Comparison of ENCODE assay signal across 9 mouse cellular contexts in genomic region chr4:149955631-149956030, GRCm38 (mm10). TPM values are rescaled to one million over a fixed set of nuclear protein-coding genes. Genes with fewer than 3 reads are reported as not detected.
A peak's percentile ranks its signal among the peaks of the same experiment; 100 is the strongest.
DNase-seq lines count a peak whose midpoint lies in the region; ATAC-seq and TF ChIP-seq lines count a peak whose summit lies in the region.
"Had no signal": no experiment of that assay in that cellular context is flagged by ENCODE, and none has a peak within 500 bp of the region (broad histone marks: within the 10 kb centered on the region; RNA-seq: fewer than 3 reads in every experiment).

No protein-coding gene starts in this region.

- no peak for DNase-seq in heart, postnatal 0 days (ENCODE audit: low spot score)
- DNase-seq in heart, adult 11 months = no peak
- DNase-seq in midbrain, embryonic 11.5 days (ENCODE audit: low spot score, missing footprints) = peak; percentile 92
- DNase-seq in right cerebral cortex, adult 18-20 months = no peak
- no peak for DNase-seq in cerebellum, adult 18-20 months

- H3K27ac ChIP-seq in heart, postnatal 0 days (ENCODE audit: low read depth) = no peak overlapping the region
- no peak overlapping the region for H3K27ac ChIP-seq in brown adipose tissue, adult 24 weeks (replicated peaks; ENCODE audit: low read depth, low read length)
- no peak overlapping the region for H3K27ac ChIP-seq in hindbrain, embryonic 12.5 days
- H3K27ac ChIP-seq in midbrain, embryonic 11.5 days (ENCODE audit: low read depth, low read length) = no peak overlapping the region

- no peak for TF ChIP-seq CTCF in heart, postnatal 0 days (IDR thresholded peaks at IDR 0.05; ENCODE audit: low read depth)

- H3K4me2 ChIP-seq in heart, postnatal 0 days (ENCODE audit: low read depth, low read length) = peak overlapping the region; percentile 93
- peak overlapping the region; percentile 99 for H3K4me2 ChIP-seq in hindbrain, embryonic 12.5 days (replicated peaks)
- no peak overlapping the region; the same call in 1 of the 2 replicates for H3K4me2 ChIP-seq in midbrain, embryonic 11.5 days

- 13% methylated on average over 15 of the region's 15 CpGs for WGBS in heart, postnatal 0 days
- whole genome bisulfite sequencing in hindbrain, embryonic 12.5 days = 19% methylated on average over 15 of the region's 15 CpGs
- 19% methylated on average over 15 of the region's 15 CpGs for WGBS in midbrain, embryonic 11.5 days

- no peaks in the 10 kb centered on the region for H3K36me3 ChIP-seq in heart, postnatal 0 days (replicated peaks; ENCODE audit: control insufficient read depth, insufficient read depth, low read length)
- H3K36me3 ChIP-seq in hindbrain, embryonic 12.5 days = no peaks in the 10 kb centered on the region
- H3K36me3 ChIP-seq in midbrain, embryonic 11.5 days (ENCODE audit: control insufficient read depth, insufficient read depth, low read length) = no peaks in the 10 kb centered on the region

- H3K4me1 ChIP-seq in heart, postnatal 0 days (ENCODE audit: control insufficient read depth, insufficient read depth) = peaks cover 24% of the 10 kb centered on the region
- peaks cover 14% of the 10 kb centered on the region for H3K4me1 ChIP-seq in brown adipose tissue, adult 24 weeks (ENCODE audit: control insufficient read depth, insufficient read depth, insufficient read length, low read length)
- H3K4me1 ChIP-seq in hindbrain, embryonic 12.5 days = peaks cover 25% of the 10 kb centered on the region
- H3K4me1 ChIP-seq in midbrain, embryonic 11.5 days (ENCODE audit: control insufficient read depth, insufficient read depth, low read length) = peaks cover 7% of the 10 kb centered on the region; the same call in 1 of the 2 replicates

- no peaks in the 10 kb centered on the region for H3K9me3 ChIP-seq in heart, postnatal 0 days (replicated peaks; ENCODE audit: control insufficient read depth, low read length)
- H3K9me3 ChIP-seq in hindbrain, embryonic 12.5 days (replicated peaks) = no peaks in the 10 kb centered on the region
- no peaks in the 10 kb centered on the region for H3K9me3 ChIP-seq in midbrain, embryonic 11.5 days (ENCODE audit: control insufficient read depth, low read length)

- H3K27me3 ChIP-seq in heart, postnatal 0 days (ENCODE audit: control insufficient read depth, insufficient read depth, low read length) = no peaks in the 10 kb centered on the region; the same call in 1 of the 2 replicates
- H3K27me3 ChIP-seq in hindbrain, embryonic 12.5 days = peaks cover 54% of the 10 kb centered on the region
- H3K27me3 ChIP-seq in midbrain, embryonic 11.5 days (ENCODE audit: control insufficient read depth, insufficient read depth, low read length) = peaks cover 46% of the 10 kb centered on the region

- H3K9ac ChIP-seq in heart, postnatal 0 days (replicated peaks; ENCODE audit: low read depth, low read length) = no peak overlapping the region
- no peak overlapping the region for H3K9ac ChIP-seq in hindbrain, embryonic 12.5 days
- H3K9ac ChIP-seq in midbrain, embryonic 11.5 days (ENCODE audit: low read length) = no peak overlapping the region

- TF ChIP-seq EP300 in heart, postnatal 0 days (IDR thresholded peaks at IDR 0.05; ENCODE audit: low read depth) = no peak

- H3K4me3 ChIP-seq in heart, postnatal 0 days (ENCODE audit: low read depth, low read length) = peak overlapping the region; percentile 74
- H3K4me3 ChIP-seq in brown adipose tissue, adult 24 weeks (ENCODE audit: insufficient read depth, low read depth, low read length) = peak overlapping the region; percentile 49
- H3K4me3 ChIP-seq in hindbrain, embryonic 12.5 days = peak overlapping the region; percentile 73
- H3K4me3 ChIP-seq in midbrain, embryonic 11.5 days (ENCODE audit: low read depth, low read length) = no peak overlapping the region

- 0 out of 2 replicates have a peak, but pooled peaks have one; percentile 0 for ATAC-seq in heart, postnatal 0 days (ENCODE audit: insufficient read depth, low read depth)
- ATAC-seq in hindbrain, embryonic 12.5 days (ENCODE audit: low FRiP score) = 0 out of 2 replicates have a peak, but pooled peaks have one; percentile 10
- no peak for ATAC-seq in midbrain, embryonic 11.5 days (ENCODE audit: low FRiP score)
- no peak for ATAC-seq in megakaryocyte progenitor cell, adult 5-6 weeks (replicated peaks; ENCODE audit: poor library complexity)

RNA-seq across cellular contexts. Expression of gene Spsb1, which starts 0.8 kb away (rescaled TPM):
- total RNA-seq in heart, postnatal 0 days (2014; rRNA removed; ENCODE audit: low replicate concordance) = 13.2 and 19.3 TPM in 2 replicates
- polyA plus RNA-seq in heart, postnatal 0 days (2015; fragmentation: Nextera tagmentation; extraction: Ambion mirVana) = 14.4 and 15.2 TPM in 2 replicates
- 24.3 and 32.5 TPM in 2 replicates for polyA plus RNA-seq in brown adipose tissue, adult 24 weeks (2012; ENCODE audit: insufficient read depth, insufficient read length, missing spikeins)
- 15.5 and 17.8 TPM in 2 replicates for polyA plus RNA-seq in hindbrain, embryonic 12.5 days (2016; fragmentation: Nextera tagmentation; extraction: Ambion mirVana)
- polyA plus RNA-seq in midbrain, embryonic 11.5 days (2014; fragmentation: Nextera tagmentation; extraction: Ambion mirVana) = 6.3 and 7.5 TPM in 2 replicates
- 0.05 and 0.27 TPM in 2 replicates for total RNA-seq in megakaryocyte progenitor cell, adult 5-6 weeks (2015)
- 0.41 TPM in 1 of 2 replicates, not detected in the other for total RNA-seq in megakaryocyte progenitor cell, adult 5-6 weeks (2017)
- total RNA-seq: megakaryocyte-erythroid progenitor cell, adult 5-6 weeks had no signal

RNA-seq across cellular contexts. Expression of gene H6pd, which starts 53.2 kb away (rescaled TPM):
- total RNA-seq in heart, postnatal 0 days (2014; rRNA removed; ENCODE audit: low replicate concordance) = 25.7 and 35.2 TPM in 2 replicates
- 7.1 and 7.3 TPM in 2 replicates for polyA plus RNA-seq in heart, postnatal 0 days (2015; fragmentation: Nextera tagmentation; extraction: Ambion mirVana)
- 66.4 and 85.8 TPM in 2 replicates for polyA plus RNA-seq in brown adipose tissue, adult 24 weeks (2012; ENCODE audit: insufficient read depth, insufficient read length, missing spikeins)
- 5.4 and 5.8 TPM in 2 replicates for polyA plus RNA-seq in hindbrain, embryonic 12.5 days (2016; fragmentation: Nextera tagmentation; extraction: Ambion mirVana)
- 1.7 and 2.4 TPM in 2 replicates for polyA plus RNA-seq in midbrain, embryonic 11.5 days (2014; fragmentation: Nextera tagmentation; extraction: Ambion mirVana)
- total RNA-seq in megakaryocyte progenitor cell, adult 5-6 weeks (2015) = 14.6 and 15.5 TPM in 2 replicates
- total RNA-seq in megakaryocyte progenitor cell, adult 5-6 weeks (2017) = 24.9 and 27.9 TPM in 2 replicates

Comparison
In these comparisons a context has a peak if more than half of its experiments do, and no peak if none do; other contexts are left out.
1. ATAC-seq: peak in heart, postnatal 0 days (single experiment) and hindbrain, embryonic 12.5 days (single experiment); none in midbrain, embryonic 11.5 days (single experiment) and megakaryocyte progenitor cell, adult 5-6 weeks (single experiment).